Mouse (Mus musculus): ENCODE measurements around the gene Hist4h4.

Gene Hist4h4

DNA sequence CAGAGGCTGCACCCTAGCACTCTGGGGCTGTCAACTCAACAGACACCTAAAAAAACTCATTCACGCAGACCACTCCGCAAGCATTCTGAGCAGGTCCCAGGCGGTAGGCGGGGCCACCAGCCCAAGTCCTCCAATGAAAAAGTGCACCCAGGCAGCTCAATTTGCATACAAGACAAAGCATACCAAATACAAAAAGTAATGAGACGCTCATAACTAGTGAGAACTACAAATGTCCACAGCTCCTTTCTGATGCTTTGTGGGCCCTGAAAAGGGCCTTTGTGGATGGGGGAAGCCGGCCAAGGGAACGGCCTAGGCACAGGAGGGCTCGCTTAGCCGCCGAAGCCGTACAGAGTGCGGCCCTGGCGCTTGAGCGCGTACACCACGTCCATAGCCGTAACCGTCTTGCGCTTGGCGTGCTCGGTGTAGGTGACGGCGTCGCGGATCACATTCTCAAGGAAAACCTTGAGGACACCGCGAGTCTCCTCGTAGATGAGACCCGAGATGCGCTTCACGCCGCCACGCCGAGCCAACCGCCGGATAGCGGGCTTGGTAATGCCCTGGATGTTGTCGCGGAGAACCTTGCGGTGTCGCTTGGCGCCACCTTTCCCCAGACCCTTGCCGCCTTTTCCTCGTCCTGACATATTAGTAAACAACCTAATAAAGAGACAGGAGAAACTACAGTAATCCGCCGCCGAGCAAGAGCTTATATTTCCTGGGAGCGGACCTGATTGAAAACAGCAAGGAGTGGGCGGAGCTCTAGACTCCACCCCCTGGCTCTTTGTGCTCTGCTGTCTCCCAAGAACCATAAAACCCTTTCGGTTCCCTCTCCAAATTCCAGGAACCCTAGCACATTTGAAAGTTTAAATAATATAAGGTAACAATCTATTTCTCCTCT lies at the start of gene Hist4h4:
Gene Hist4h4, minus strand, starts transcription at position 677 of the 895 bp plus-strand sequence.
- peak; percentile 86 to 94 for DNase-seq (ENCODE audit: low spot score in 2 of 2)

DNA sequence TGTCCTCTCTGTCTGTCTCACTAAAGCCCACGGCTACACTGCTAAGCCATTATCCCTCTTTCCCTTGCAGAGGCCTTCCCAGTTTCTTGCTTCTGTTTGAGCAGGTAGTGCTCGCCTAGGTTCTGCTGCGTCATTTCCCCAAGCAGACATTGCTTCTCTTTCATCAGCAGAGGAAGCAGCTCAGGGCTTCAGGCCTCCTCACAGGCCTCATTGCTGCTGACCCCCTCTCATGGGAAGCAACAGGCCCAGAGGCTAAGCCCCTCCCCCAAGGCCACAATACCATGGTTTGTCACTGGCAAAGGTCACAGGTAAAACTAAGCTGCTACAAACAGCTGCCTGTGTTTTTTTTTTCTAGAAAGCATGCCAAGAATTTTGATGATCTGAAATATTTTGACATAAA lies 48.5 kb upstream of the Hist4h4 start:
- DNase-seq (ENCODE audit: low spot score in 2 of 2), result no peak

DNA sequence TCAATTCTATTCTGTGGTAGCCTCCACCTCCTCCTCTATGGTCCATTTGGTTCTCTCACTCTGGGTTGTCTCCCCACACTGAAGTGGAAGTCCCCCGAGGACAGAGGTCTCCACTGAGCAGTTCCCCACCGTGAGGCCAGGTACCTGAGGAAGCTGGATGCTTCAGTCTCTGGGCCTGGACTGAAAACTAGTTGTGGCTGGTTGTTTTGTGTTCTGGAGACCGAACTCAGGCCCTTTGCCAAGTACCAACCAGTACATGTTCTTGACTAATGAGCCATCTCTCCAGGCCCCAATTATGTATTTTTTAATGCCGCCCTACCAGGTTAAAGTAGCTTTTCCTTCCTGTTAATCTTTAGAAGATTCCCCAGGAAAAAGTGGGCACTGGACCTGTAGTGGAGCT lies 48.1 kb upstream of the Hist4h4 start:
- no peak for DNase-seq (ENCODE audit: low spot score in 2 of 2)

- no peak for DNase-seq (ENCODE audit: low spot score in 2 of 2)
Measured at GRCm38 (mm10) chr6:136850267-136850666, 46.1 kb upstream of the Hist4h4 start.

DNA sequence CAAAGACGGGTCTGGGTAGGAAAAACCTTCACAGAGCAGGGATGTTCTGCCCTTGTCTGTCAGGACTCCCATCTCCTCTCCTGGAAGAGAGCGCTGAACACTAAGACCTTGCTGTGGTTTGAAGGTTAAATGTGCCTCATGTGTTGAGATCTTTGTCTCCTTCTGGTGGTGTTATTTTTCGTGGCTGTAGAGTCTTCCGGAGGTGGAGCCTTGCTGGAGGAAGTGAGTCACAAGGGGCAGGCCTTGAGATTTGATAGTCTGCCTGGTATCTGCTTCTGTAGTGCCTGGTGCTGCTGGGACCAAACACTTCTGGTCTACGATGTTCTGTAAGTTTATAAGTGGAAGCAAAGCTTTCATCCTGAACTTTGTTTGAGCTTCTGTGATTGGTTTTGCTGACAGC lies 44.8 kb upstream of the Hist4h4 start:
- DNase-seq (ENCODE audit: low spot score in 2 of 2), result no peak

- no peak for DNase-seq (ENCODE audit: low spot score in 2 of 2)
Measured at GRCm38 (mm10) chr6:136848399-136848798, 44.2 kb upstream of the Hist4h4 start.

GRCm38 (mm10) chr6:136847790-136848189 lies 43.6 kb upstream of the Hist4h4 start:
- no peak for DNase-seq (ENCODE audit: low spot score in 2 of 2)

GRCm38 (mm10) chr6:136847267-136847666 lies 43.1 kb upstream of the Hist4h4 start:
- no peak for DNase-seq (ENCODE audit: low spot score in 2 of 2)

GRCm38 (mm10) chr6:136845706-136846480 lies 41.7 kb upstream of the Hist4h4 start:
- DNase-seq (ENCODE audit: low spot score in 2 of 2), result no peak

DNA sequence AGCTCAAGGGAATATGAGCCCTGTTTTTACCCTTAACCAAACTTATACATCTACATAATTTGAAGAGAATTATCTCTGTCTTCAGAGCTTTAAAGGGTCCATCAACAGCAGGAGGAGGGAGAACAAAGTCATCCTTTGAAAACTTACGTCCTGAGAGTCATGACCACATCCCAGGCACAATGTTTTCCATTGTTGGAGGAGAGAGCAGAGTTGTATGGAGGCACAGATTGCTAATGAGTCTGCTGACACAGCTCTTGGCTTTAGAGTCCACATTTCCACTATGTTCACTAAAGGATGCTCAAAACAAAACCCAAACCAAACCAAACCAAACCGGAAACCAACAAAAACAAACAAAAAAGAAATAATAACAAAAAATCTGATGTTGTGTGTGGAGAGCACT lies 40.7 kb upstream of the Hist4h4 start:
- no peak for DNase-seq (ENCODE audit: low spot score in 2 of 2)

DNA sequence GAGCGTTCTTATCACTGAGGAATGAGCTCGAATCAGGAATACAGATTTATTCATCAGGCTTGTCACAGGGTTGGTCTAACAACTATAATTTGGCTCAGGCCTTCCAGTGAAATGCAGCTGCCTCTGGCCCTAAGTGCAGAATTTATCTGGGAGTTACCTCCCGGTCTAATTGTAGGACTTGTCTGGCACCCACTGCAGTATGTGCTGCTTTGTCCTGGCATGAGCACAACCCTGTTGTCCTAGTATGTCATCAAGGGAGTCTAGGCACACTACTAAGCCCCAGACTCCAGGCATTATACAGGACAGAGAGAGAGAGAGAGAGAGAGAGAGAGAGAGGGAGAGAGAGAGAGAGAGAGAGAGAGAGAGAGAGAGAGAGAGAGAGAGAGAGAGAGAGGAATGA lies 33.1 kb upstream of the Hist4h4 start:
- DNase-seq (ENCODE audit: low spot score in 2 of 2), result no peak

GRCm38 (mm10) chr6:136835352-136835751 lies 31.1 kb upstream of the Hist4h4 start, which contains the start of gene Smco3:
Gene Smco3 (minus strand): TSS chr6:136835452.
- no peak for DNase-seq (ENCODE audit: low spot score in 2 of 2)

- no peak for DNase-seq (ENCODE audit: low spot score in 2 of 2)
Measured at GRCm38 (mm10) chr6:136831712-136832111, 27.5 kb upstream of the Hist4h4 start.

DNA sequence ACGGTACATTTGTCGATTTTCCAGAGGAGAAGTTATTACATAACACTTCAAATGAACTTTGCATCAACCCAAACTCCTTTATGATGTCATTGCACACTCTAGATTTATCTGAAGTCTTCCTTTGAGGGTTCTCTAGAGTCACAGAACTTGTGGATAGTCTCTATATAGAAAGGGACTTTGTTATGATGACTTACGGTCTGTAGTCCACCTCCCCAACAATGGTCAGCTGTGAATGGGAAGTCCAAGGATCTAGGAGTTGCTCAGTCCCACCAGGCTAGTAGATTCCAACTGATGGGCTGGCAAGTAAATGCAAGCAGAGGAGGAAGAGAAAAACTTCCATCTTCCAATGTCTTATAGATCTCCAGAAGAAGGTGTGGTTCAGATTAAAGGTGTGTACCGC lies 24.5 kb upstream of the Hist4h4 start:
- no peak for DNase-seq (ENCODE audit: low spot score in 2 of 2)

- DNase-seq (ENCODE audit: low spot score in 2 of 2), result peak; percentile 94 to 95
Measured at GRCm38 (mm10) chr6:136827881-136828561, 23.8 kb upstream of the Hist4h4 start, which contains the start of gene Wbp11. Gene Wbp11 (minus strand): TSS chr6:136828233.

DNA sequence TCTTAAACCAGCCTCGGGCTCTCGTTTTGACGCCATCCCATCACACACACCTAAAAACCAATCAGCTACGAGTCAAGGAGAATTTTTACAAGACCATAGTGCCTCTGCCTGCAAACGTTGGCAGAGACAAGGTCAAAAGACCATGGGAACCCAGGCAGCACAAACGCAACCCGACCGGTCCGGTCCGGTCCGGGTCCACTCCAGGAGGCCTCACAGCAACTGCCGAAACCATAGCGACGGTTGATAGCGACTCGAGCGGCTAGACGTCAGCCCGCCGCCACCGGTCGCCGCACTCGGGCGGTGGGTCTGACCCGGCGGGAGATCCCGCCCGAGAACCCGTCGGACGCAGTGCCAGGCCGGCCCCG lies 23.3 kb upstream of the Hist4h4 start, which contains the start of gene BC049715:
Gene BC049715, plus strand, starts transcription at position 111 of the 365 bp plus-strand sequence.
- DNase-seq (ENCODE audit: low spot score in 2 of 2), result no peak

DNA sequence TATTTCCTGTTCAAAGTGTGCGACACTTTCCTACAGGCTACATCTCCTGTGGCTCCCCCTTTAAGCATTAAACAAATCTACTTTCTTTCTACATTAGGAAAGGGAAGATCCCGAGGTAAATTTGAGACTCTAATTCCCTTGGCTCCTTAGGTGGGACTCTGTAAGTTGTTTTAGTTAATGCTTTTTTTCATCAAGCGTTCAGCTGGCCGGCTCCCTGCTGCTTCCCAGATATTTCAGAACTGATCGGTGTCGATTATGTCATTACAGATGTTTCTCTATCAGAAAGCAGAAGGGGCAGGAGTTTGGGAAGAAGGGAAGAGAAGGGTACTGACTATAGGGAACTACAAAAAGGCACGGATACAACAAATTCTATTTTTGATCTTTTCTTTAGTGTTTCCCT lies 22.9 kb upstream of the Hist4h4 start:
- DNase-seq (ENCODE audit: low spot score in 2 of 2), result no peak

DNA sequence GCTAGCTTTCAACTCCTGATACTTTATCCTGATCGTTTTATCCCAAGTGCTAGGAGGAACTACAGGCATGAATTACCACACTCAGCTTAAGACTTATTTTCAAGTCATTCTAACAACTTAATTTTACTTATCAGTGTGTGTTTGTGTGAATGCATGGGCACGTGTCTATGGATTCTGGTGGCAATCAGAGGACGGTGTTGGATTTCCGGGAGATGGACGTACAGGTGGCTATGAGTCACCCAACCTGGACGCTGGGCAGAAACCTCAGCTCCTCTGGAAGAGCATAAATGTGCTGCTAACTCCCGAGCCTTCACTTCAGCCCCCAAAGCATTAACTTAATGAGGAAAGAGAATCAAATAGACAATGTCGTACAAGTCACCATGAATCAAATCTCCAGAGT lies 20.8 kb upstream of the Hist4h4 start:
- DNase-seq (ENCODE audit: low spot score in 2 of 2), result no peak

DNA sequence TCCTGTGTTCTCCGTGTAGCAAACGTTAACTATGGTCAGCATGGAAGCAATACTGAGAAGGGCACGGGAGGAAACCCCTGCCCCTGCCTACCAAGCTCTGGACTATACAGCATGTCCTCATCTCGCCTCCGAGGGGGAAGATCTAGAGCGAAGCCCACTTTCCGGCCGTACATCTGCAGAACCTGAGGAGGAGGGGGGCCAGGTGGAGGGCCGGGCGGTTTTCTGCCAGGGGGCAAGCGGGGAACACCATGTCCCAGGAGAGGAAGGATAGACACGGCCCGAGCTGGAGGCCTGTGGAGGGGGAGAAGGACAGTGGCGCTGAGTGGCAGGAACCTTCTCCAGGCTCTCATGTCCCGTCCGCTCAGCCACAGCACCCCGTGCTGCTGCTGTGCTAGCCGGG lies 16.9 kb upstream of the Hist4h4 start:
- no peak for DNase-seq (ENCODE audit: low spot score in 2 of 2)

DNA sequence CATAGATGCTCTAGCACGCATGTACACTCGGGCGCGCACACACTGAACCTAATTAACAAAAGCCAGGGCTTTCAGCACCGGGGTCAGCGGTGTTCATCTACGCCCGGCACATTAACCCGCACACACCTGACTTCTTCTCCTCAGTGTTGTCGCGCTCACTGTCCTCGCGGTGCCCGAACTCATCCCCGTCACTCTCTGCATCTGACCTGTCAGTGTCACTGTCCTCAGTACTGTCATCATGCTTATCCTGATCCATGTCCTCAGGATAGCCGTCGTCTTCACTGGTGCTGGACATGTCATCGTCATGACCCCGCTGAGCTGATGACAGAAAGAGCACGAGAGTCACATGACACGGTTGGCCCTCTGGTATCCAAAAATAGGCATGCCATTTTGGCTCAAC lies 16.2 kb upstream of the Hist4h4 start:
- DNase-seq (ENCODE audit: low spot score in 2 of 2), result no peak

DNA sequence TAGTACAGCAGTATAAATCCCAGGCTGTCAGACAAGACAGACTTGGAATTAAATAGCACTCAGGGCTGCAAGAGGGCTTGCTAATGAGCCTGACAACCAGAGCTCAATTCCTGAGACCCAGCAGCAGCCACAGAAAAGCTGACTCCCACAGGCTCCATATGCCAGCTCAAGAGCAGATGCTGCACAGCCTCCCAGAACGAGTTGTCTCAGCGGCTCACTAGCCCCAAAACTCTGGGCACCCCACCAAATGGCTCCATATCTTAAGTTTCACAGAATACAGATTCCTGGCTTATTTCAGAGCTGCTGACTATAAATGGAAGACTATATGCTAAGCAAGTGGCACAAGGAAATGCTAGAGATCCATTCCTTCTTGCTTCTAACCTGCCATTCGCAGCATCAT lies 13.3 kb upstream of the Hist4h4 start:
- peak; percentile 66 to 72 for DNase-seq (ENCODE audit: low spot score in 2 of 2)

DNA sequence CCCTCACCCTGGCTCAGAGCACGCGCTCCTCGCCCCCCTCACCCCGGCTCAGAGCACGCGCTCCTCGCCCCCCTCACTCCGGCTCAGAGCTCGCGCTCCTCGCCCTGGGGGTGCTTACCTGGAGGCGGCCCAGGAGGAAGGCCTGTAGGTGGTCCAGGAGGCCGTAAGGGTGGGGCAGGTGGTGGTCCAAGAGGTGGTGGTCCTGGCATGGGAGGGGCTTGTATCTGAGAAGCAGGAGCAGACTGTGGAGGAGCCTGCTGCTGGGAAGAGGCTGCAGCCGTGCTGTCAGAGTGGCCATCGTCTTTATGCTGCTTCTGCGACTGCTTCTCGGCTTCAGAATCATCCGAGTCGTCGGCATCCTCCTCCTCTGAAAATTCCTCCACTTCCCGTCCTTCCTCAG lies 12.6 kb upstream of the Hist4h4 start:
- DNase-seq (ENCODE audit: low spot score in 2 of 2), result no peak
